Mouse (Mus musculus): ENCODE measurements around the gene Kif13a.

DNA sequence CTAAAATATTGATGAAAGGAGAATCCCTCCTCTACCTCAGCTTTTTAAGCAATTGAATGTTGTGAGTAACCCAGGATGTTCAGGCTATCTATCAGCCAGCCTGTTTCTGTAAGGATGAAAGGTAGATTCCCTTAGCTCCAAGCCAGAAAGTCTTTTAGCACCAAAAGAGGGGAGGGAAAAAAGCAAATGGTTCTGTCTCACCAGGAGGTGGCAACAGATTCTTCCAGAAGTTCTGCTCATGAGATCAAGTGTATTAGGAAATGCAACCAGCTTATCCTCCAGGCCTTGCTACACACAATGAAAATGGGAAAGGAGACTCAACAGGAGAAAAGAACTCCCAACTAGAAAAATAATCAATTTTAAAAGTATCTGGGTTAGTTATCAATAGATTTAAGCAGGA is 205.3 kb downstream of the Kif13a start:
- TF ChIP-seq CTCF (conservative IDR thresholded peaks at IDR 0.05; ENCODE audit: insufficient read depth, insufficient read length, low read depth, low read length) (no peak), POLR2A (IDR thresholded peaks at IDR 0.05; ENCODE audit: low read depth, low read length) (no peak)
